Mouse (Mus musculus): Measurements from ENCODE around the gene Kif17.

Kif17 gene

GRCm38 (mm10) chr4:138292028-138292427 lies 41.8 kb downstream of the Kif17 start:
- H3K27me3 ChIP-seq (ENCODE audit: control insufficient read depth, insufficient read depth, low read length, poor library complexity, severe bottlenecking), result no peaks in the 10 kb centered on the region
- H3K36me3 ChIP-seq (ENCODE audit: control insufficient read depth, insufficient read depth, low read length, poor library complexity, severe bottlenecking), result no peaks in the 10 kb centered on the region
- DNase-seq (ENCODE audit: low read depth, low spot score), result no peak

GRCm38 (mm10) chr4:138293261-138293948 lies 43.2 kb downstream of the Kif17 start:
- H3K36me3 ChIP-seq (ENCODE audit: control insufficient read depth, insufficient read depth, low read length, poor library complexity, severe bottlenecking), result no peaks in the 10 kb centered on the region
- DNase-seq (ENCODE audit: low read depth, low spot score), result no peak
- H3K27me3 ChIP-seq (ENCODE audit: control insufficient read depth, insufficient read depth, low read length, poor library complexity, severe bottlenecking), result no peaks in the 10 kb centered on the region

- Histone ChIP-seq H3K27me3 (ENCODE audit: control insufficient read depth, insufficient read depth, low read length, poor library complexity, severe bottlenecking) (no peaks in the 10 kb centered on the region), H3K36me3 (ENCODE audit: control insufficient read depth, insufficient read depth, low read length, poor library complexity, severe bottlenecking) (no peaks in the 10 kb centered on the region)
- no peak for DNase-seq (ENCODE audit: low read depth, low spot score)
These were observed 43.8 kb downstream of the Kif17 start for GRCm38 (mm10) chr4:138293949-138294550.

DNA sequence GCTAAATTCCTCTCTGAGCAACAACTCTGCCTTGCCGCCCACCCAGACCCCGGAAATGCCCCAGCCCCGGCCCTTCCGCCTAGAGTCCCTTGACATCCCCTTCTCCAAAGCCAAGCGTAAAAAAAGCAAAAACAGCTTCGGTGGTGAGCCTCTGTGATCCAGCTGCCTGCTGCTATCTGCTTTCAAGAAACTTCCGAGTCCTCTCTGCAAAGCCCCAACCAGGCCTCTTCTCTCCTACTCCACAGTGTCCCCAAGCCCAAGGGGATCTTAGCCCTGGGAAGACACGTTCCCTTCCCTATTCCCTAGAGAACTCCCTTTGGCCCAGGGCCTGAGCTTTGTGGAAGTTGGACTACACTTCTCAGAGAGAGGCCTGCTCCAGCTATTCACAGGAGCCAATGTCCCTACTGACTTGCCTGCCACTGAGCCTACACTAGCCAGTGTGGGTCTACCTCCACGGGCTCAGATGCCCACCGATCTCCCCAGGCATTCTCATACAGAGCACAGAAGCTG lies 51.1 kb downstream of the Kif17 start:
- no peaks in the 10 kb centered on the region for H3K36me3 ChIP-seq (ENCODE audit: control insufficient read depth, insufficient read depth, low read length, poor library complexity, severe bottlenecking)
- no peaks in the 10 kb centered on the region for H3K27me3 ChIP-seq (ENCODE audit: control insufficient read depth, insufficient read depth, low read length, poor library complexity, severe bottlenecking)
- no peak for DNase-seq (ENCODE audit: low read depth, low spot score)

- H3K36me3 ChIP-seq (ENCODE audit: control insufficient read depth, insufficient read depth, low read length, poor library complexity, severe bottlenecking), result no peaks in the 10 kb centered on the region
- H3K27me3 ChIP-seq (ENCODE audit: control insufficient read depth, insufficient read depth, low read length, poor library complexity, severe bottlenecking), result no peaks in the 10 kb centered on the region
- DNase-seq (ENCODE audit: low read depth, low spot score), result no peak
These were observed 52.8 kb downstream of the Kif17 start for GRCm38 (mm10) chr4:138303011-138303410.

DNA sequence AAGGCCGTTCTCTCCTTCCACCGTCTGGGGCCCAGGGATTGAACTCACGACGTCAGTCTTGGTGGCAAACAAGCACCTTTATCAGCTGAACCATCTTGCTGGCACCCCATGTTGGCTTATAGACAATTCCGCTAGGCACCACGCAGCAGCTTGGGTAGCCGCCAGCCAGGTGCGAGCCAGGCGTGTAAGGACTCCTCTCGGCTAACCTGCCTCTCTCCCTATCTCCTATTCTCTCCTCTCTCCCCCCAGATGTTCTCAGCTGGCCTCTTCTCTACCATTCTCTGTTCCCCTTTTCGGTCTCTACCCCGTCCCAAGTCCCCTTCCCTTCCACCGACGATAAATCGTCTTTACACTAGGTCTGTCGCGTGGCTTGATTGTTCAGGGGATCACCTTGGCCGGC lies 53.5 kb downstream of the Kif17 start:
- no peaks in the 10 kb centered on the region; the same call in 1 of the 2 replicates for H3K36me3 ChIP-seq (ENCODE audit: control insufficient read depth, insufficient read depth, low read length, poor library complexity, severe bottlenecking)
- peak; percentile 37 for DNase-seq (ENCODE audit: low read depth, low spot score)
- no peaks in the 10 kb centered on the region for H3K27me3 ChIP-seq (ENCODE audit: control insufficient read depth, insufficient read depth, low read length, poor library complexity, severe bottlenecking)

DNA sequence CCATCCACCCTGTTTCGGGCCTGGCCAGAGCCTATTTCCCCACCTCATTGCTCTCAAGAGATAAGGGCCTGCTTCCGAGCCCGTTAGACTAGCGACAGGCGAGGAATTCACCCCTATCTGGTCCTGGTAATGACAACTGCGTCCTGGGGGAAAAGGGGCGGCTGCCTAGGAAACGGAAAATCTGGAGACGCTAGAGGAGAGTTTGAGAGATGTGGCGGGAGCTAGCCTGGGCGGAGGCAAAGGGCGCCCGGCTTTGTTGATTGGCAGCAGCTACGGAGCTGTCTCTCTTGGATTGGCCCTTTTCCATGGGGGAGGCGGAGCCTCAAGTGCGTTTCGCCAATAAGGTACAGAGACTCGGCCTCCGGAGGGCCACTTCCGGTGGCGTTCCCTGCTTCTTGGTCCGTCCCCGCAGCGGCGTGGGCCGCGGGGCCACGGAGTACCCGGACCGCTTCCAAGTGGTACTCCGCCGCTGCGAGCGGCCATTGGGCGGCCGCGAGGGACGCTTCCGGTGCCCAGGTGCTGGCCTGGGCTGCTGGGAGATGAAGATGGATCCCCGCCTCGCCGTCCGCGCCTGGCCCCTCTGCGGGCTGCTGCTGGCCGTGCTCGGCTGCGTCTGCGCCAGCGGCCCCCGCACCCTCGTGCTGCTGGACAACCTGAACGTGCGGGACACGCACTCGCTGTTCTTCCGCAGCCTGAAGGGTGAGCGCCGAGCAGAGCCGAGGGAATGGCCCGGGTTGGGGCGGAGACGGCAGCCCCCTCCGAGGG lies 54.3 kb downstream of the Kif17 start, which contains the start of gene Ddost:
TSS of gene Ddost (plus strand) at position 391 of the 765 bp plus-strand sequence.
- Histone ChIP-seq H3K27me3 (ENCODE audit: control insufficient read depth, insufficient read depth, low read length, poor library complexity, severe bottlenecking) (no peaks in the 10 kb centered on the region), H3K36me3 (ENCODE audit: control insufficient read depth, insufficient read depth, low read length, poor library complexity, severe bottlenecking) (no peaks in the 10 kb centered on the region; the same call in 1 of the 2 replicates)
- DNase-seq (ENCODE audit: low read depth, low spot score), result peak; percentile 98

DNA sequence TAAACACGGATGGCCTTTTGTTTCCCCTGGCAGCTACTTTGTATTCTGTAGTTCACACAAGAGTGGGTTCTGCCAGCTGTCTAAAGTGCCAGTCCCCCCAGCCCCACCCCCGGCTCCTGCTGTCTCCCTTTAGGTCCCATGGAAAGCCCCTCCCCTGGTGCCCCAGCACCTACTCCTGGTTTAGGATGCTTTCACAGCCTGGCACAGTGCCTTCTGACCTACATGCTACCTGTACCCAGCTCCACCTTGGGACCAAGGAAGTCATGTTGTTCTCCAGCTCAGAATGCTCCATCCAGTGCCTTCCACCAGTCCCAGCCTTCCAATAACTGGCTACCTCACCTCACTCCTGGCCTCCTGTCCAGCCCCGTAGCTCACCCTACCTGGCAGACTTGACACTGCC lies 56.8 kb downstream of the Kif17 start:
- H3K36me3 ChIP-seq (ENCODE audit: control insufficient read depth, insufficient read depth, low read length, poor library complexity, severe bottlenecking), result no peaks in the 10 kb centered on the region; the same call in none of the 2 replicates
- H3K27me3 ChIP-seq (ENCODE audit: control insufficient read depth, insufficient read depth, low read length, poor library complexity, severe bottlenecking), result no peaks in the 10 kb centered on the region
- no peak for DNase-seq (ENCODE audit: low read depth, low spot score)

- Histone ChIP-seq H3K36me3 (ENCODE audit: control insufficient read depth, insufficient read depth, low read length, poor library complexity, severe bottlenecking) (no peaks in the 10 kb centered on the region; the same call in none of the 2 replicates), H3K27me3 (ENCODE audit: control insufficient read depth, insufficient read depth, low read length, poor library complexity, severe bottlenecking) (no peaks in the 10 kb centered on the region)
- DNase-seq (ENCODE audit: low read depth, low spot score), result no peak
These were observed 57.5 kb downstream of the Kif17 start for GRCm38 (mm10) chr4:138307739-138308138.

- no peaks in the 10 kb centered on the region for H3K27me3 ChIP-seq (ENCODE audit: control insufficient read depth, insufficient read depth, low read length, poor library complexity, severe bottlenecking)
- peaks cover 7% of the 10 kb centered on the region for H3K36me3 ChIP-seq (ENCODE audit: control insufficient read depth, insufficient read depth, low read length, poor library complexity, severe bottlenecking)
- no peak for DNase-seq (ENCODE audit: low read depth, low spot score)
These were observed 60.2 kb downstream of the Kif17 start for GRCm38 (mm10) chr4:138310311-138310910.

DNA sequence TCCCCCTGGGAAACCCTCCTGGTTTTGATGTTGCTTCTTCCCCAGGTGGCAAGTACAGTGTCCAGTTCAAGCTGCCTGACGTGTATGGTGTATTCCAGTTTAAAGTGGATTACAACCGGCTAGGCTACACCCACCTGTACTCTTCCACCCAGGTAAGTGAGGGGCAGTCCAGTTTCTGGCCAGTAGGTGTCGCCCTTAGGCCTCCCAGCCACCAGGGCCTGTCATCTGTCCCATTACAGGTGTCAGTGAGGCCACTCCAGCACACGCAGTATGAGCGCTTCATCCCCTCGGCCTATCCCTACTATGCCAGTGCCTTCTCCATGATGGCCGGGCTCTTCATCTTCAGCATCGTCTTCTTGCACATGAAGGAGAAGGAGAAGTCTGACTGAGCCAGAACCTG lies 61.4 kb downstream of the Kif17 start:
- Histone ChIP-seq H3K36me3 (ENCODE audit: control insufficient read depth, insufficient read depth, low read length, poor library complexity, severe bottlenecking) (peaks cover 7% of the 10 kb centered on the region), H3K27me3 (ENCODE audit: control insufficient read depth, insufficient read depth, low read length, poor library complexity, severe bottlenecking) (no peaks in the 10 kb centered on the region)
- DNase-seq (ENCODE audit: low read depth, low spot score), result peak; percentile 68

DNA sequence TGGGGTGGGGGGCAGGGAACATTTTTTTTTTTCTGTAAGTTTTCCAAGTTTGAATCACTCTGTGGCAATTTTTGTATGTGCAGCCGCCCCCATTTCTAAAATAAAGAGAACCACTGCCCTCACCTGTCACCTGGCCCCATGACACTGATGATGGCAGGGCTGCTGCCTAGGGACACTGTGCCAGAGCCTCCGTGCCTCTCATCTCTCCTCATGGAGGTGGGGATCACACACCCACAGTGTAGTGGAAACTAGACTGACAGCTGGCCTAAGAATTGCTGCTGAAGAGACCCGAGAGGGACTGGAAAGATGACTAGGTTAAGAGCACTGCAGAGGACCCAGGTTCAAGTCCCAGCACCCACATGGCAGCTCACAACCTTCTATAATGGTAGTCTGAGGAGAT lies 61.9 kb downstream of the Kif17 start:
- Histone ChIP-seq H3K36me3 (ENCODE audit: control insufficient read depth, insufficient read depth, low read length, poor library complexity, severe bottlenecking) (peaks cover 7% of the 10 kb centered on the region), H3K27me3 (ENCODE audit: control insufficient read depth, insufficient read depth, low read length, poor library complexity, severe bottlenecking) (no peaks in the 10 kb centered on the region)
- DNase-seq (ENCODE audit: low read depth, low spot score), result no peak

DNA sequence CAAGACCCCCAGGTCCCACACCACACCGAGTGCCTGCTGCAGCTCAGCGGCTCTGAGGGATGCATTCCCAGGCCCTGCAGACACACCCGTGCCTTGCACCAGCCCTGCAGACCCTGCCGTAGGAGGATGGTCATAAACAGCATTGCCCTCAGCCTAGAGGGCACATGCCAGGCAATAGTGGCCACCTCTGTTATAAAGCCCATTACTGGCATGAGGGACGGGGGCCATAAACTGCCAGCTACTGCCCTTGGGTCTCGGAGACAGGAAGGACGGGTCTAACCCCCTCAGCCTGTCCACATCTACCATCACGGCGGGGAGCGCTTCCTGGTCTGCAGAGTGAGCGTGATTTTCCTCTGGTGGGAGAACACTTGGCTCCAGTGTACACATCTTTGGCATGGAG lies 62.8 kb downstream of the Kif17 start:
- Histone ChIP-seq H3K36me3 (ENCODE audit: control insufficient read depth, insufficient read depth, low read length, poor library complexity, severe bottlenecking) (peaks cover 8% of the 10 kb centered on the region), H3K27me3 (ENCODE audit: control insufficient read depth, insufficient read depth, low read length, poor library complexity, severe bottlenecking) (no peaks in the 10 kb centered on the region)
- DNase-seq (ENCODE audit: low read depth, low spot score), result no peak

DNA sequence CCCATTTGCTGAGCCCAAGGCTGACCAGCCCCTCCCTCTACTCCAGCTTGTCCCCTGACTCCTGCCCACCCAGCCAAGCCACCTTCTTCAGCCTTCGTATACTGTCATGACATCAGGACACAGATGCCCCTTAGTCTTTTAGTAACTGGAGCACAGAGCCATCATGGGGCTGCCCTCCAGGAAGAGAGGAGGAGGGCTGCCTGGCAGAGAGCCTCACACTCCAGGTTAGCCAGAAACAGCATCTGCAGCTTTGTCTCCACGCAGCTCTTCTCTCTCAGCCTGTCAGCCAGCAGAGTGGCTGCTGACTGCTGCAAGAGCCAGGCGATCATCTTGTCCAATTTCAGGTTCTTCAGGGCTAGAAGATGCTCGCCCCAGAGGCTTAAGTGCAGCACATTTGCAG lies 63.6 kb downstream of the Kif17 start:
- no peak for DNase-seq (ENCODE audit: low read depth, low spot score)
- Histone ChIP-seq H3K36me3 (ENCODE audit: control insufficient read depth, insufficient read depth, low read length, poor library complexity, severe bottlenecking) (peaks cover 8% of the 10 kb centered on the region), H3K27me3 (ENCODE audit: control insufficient read depth, insufficient read depth, low read length, poor library complexity, severe bottlenecking) (no peaks in the 10 kb centered on the region)

Measured in splenic B cell, adult 2 months (primary cell).